Mouse (Mus musculus) liver, embryonic 14.5 days (tissue): ENCODE results near the gene Olfr1427.

Experiments
- CTCF ChIP-seq: IDR thresholded peaks from 2 replicates; pipeline ENCODE4 v1.5.1; 2016; ENCODE audit warnings: antibody characterized with exemption, low read depth, control low read depth
- EP300 ChIP-seq: IDR thresholded peaks from 2 replicates; pipeline ENCODE4 v1.6.1; 2016; ENCODE audit warnings: antibody characterized with exemption, low read depth

DNA sequence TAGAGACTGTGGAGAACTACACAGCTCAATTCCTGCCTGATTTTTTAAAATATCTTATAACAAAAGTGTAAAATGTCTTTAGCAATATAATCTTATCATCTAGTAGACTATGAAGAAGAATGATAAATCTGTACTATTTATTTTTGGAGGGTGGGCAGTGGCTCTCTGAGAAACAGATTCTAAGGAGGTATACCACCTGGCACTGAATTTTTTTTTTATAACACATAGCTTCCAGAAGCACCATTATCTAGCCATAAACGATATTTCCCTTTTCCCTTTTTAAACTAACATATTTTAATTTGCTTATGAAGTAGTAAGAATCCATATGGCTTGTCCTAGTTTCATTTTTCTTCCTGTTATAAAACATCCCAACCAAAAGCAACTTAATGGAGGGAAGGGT is 1.4 kb upstream of the Olfr1427 start:
- TF ChIP-seq EP300: no peak
- no peak for TF ChIP-seq CTCF
